In the genomic region with DNA sequence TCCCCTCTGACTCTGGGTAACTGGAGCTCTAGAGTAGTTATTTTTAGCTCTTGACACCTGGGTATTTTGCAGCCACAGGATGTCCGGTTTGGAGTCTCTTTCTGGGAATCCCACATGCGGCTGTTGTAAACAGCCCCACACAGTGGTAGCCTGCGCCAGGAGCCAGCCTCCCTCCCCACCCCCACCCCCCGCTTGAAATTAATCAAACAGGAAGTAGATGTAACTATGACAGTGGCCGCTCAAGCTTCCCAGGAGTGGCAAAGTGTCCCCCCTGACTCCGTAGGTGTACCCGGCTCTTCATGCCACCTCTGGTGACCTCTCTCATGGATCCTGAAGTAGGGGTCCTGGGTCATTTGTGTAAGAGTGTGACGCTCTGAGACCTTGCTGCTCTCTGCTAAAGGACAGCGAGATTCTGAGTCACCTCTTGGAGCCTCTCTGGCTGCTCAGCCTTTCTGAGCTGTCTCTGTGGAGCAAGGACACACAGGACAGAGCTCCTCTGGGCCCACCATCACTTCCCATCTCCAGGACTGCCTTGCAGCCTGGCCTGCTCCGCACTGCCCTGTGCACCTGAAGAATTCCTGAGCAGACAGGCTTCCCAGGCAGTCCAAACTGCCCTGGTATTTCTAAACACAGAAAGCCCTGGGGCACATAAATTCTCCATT, we compare ENCODE assay signal across 9 mouse cellular contexts. TPM values are rescaled to one million over a fixed set of nuclear protein-coding genes. Genes with fewer than 3 reads are reported as not detected.
DNase-seq lines count a peak whose midpoint lies in the region; ATAC-seq lines count a peak whose summit lies in the region.
"Had no signal": no experiment of that assay in that cellular context is flagged by ENCODE, and none has a peak within 500 bp of the region (broad histone marks: within the 10 kb centered on the region; RNA-seq: fewer than 3 reads in every experiment).

No protein-coding gene starts in this region.

- 40% methylated on average over 10 of the region's 10 CpGs for WGBS in embryonic facial prominence, embryonic 13.5 days
- WGBS in kidney, embryonic 14.5 days, result 20% methylated on average over 10 of the region's 10 CpGs

- H3K4me2 ChIP-seq in embryonic facial prominence, embryonic 13.5 days, result no peak overlapping the region
- H3K4me2 ChIP-seq in kidney, embryonic 14.5 days (replicated peaks; ENCODE audit: low read depth, low read length), result 0 out of 2 replicates have a peak overlapping the region, but pooled peaks have one; percentile 0

- H3K27ac ChIP-seq in embryonic facial prominence, embryonic 13.5 days, result peak overlapping the region; percentile 55
- H3K27ac ChIP-seq in kidney, embryonic 14.5 days (ENCODE audit: low read depth, low read length), result peak overlapping the region; percentile 72; the same call in 1 of the 2 replicates

- H3K9me3 ChIP-seq in embryonic facial prominence, embryonic 13.5 days, result no peaks in the 10 kb centered on the region
- no peaks in the 10 kb centered on the region for H3K9me3 ChIP-seq in kidney, embryonic 14.5 days (ENCODE audit: control insufficient read depth, low read length)

- H3K4me1 ChIP-seq in embryonic facial prominence, embryonic 13.5 days, result peaks cover 62% of the 10 kb centered on the region
- peaks cover 51% of the 10 kb centered on the region for H3K4me1 ChIP-seq in kidney, embryonic 14.5 days (ENCODE audit: control insufficient read depth, insufficient read depth, low read length)

- H3K9ac ChIP-seq in embryonic facial prominence, embryonic 13.5 days, result peak overlapping the region; percentile 44; the same call in 1 of the 2 replicates
- H3K9ac ChIP-seq in kidney, embryonic 14.5 days (ENCODE audit: low read depth, low read length), result no peak overlapping the region

- H3K27me3 ChIP-seq in embryonic facial prominence, embryonic 13.5 days, result no peaks in the 10 kb centered on the region
- H3K27me3 ChIP-seq in kidney, embryonic 14.5 days (ENCODE audit: control insufficient read depth, insufficient read depth, low read length), result no peaks in the 10 kb centered on the region

- no peak overlapping the region for H3K4me3 ChIP-seq in embryonic facial prominence, embryonic 13.5 days
- no peak overlapping the region for H3K4me3 ChIP-seq in kidney, embryonic 14.5 days (ENCODE audit: low read length)
- H3K4me3 ChIP-seq: erythroblast, embryonic 14.5 days had no signal

- peaks cover 14% of the 10 kb centered on the region; the same call in 1 of the 2 replicates for H3K36me3 ChIP-seq in embryonic facial prominence, embryonic 13.5 days
- peaks cover 8% of the 10 kb centered on the region; the same call in 1 of the 2 replicates for H3K36me3 ChIP-seq in kidney, embryonic 14.5 days (ENCODE audit: control insufficient read depth, insufficient read depth, low read length)

- no peak for ATAC-seq in embryonic facial prominence, embryonic 13.5 days (ENCODE audit: insufficient number of reproducible peaks, insufficient read depth, low FRiP score, low TSS enrichment, low read depth)
- ATAC-seq in kidney, embryonic 14.5 days (ENCODE audit: low FRiP score, low TSS enrichment), result peak; percentile 40
- peak; percentile 36 for ATAC-seq in megakaryocyte, adult 5-6 weeks (ENCODE audit: poor library complexity, severe bottlenecking)
- ATAC-seq in erythroid progenitor cell, adult 5-6 weeks (replicated peaks; ENCODE audit: low FRiP score, poor library complexity, severe bottlenecking), result no peak

- peak; percentile 63 for DNase-seq in thymus, postnatal 0 days (ENCODE audit: low spot score)
- no peak for DNase-seq in thymus, postnatal 25 days
- no peak for DNase-seq in gastrocnemius, postnatal 10 days
- DNase-seq in layer of hippocampus, adult 18-20 months (ENCODE audit: low spot score in 2 of 2), result no peak

RNA-seq across cellular contexts. Expression of gene Hdac7, which starts 22.9 kb away (rescaled TPM):
- 111 and 122 TPM in 2 replicates for polyA plus RNA-seq in thymus, postnatal 0 days (2015; fragmentation: Nextera tagmentation; extraction: Ambion mirVana)
- polyA plus RNA-seq in embryonic facial prominence, embryonic 13.5 days (2015; fragmentation: Nextera tagmentation; extraction: Ambion mirVana), result 32.4 and 37.1 TPM in 2 replicates
- polyA plus RNA-seq in kidney, embryonic 14.5 days (2014; fragmentation: Nextera tagmentation; extraction: Ambion mirVana), result 32.2 and 34.1 TPM in 2 replicates
- 15.6 and 17.2 TPM in 2 replicates for total RNA-seq in megakaryocyte, adult 5-6 weeks (2015)
- total RNA-seq in megakaryocyte, adult 5-6 weeks (2017), result 5.7 and 6.2 TPM in 2 replicates
- total RNA-seq in erythroid progenitor cell, adult 5-6 weeks (2015; ENCODE audit: low replicate concordance), result 15.1 and 26.8 TPM in 2 replicates
- total RNA-seq in erythroid progenitor cell, adult 5-6 weeks (2017; ENCODE audit: low replicate concordance), result 2.4 and 9.8 TPM in 2 replicates
- total RNA-seq in gastrocnemius, postnatal 10 days (2021), result 10 to 100 TPM; 24.5 to 40.3 TPM
- 10 to 100 TPM; 17.9 to 20.7 TPM for total RNA-seq in layer of hippocampus, adult 18-20 months (2021)

RNA-seq across cellular contexts. Expression of gene Slc48a1, which starts 43.1 kb away (rescaled TPM):
- 44.5 and 48.3 TPM in 2 replicates for polyA plus RNA-seq in thymus, postnatal 0 days (2015; fragmentation: Nextera tagmentation; extraction: Ambion mirVana)
- 34.7 and 41.9 TPM in 2 replicates for polyA plus RNA-seq in embryonic facial prominence, embryonic 13.5 days (2015; fragmentation: Nextera tagmentation; extraction: Ambion mirVana)
- 34.4 and 36.1 TPM in 2 replicates for polyA plus RNA-seq in kidney, embryonic 14.5 days (2014; fragmentation: Nextera tagmentation; extraction: Ambion mirVana)
- 42.3 and 47.1 TPM in 2 replicates for total RNA-seq in megakaryocyte, adult 5-6 weeks (2015)
- 33.1 and 33.5 TPM in 2 replicates for total RNA-seq in megakaryocyte, adult 5-6 weeks (2017)
- total RNA-seq in erythroid progenitor cell, adult 5-6 weeks (2015; ENCODE audit: low replicate concordance), result 122 and 124 TPM in 2 replicates
- 74.2 and 96.2 TPM in 2 replicates for total RNA-seq in erythroid progenitor cell, adult 5-6 weeks (2017; ENCODE audit: low replicate concordance)
- total RNA-seq in gastrocnemius, postnatal 10 days (2021), result 10 to 100 TPM; 34.5 to 42.6 TPM
- total RNA-seq in layer of hippocampus, adult 18-20 months (2021), result 100 to 1,000 TPM; 138 to 140 TPM

RNA-seq across cellular contexts. Expression of gene Rapgef3, which starts 53.7 kb away (rescaled TPM):
- polyA plus RNA-seq in thymus, postnatal 0 days (2015; fragmentation: Nextera tagmentation; extraction: Ambion mirVana), result 61.7 and 72.6 TPM in 2 replicates
- 7.1 and 9.3 TPM in 2 replicates for polyA plus RNA-seq in embryonic facial prominence, embryonic 13.5 days (2015; fragmentation: Nextera tagmentation; extraction: Ambion mirVana)
- 11.9 and 15.7 TPM in 2 replicates for polyA plus RNA-seq in kidney, embryonic 14.5 days (2014; fragmentation: Nextera tagmentation; extraction: Ambion mirVana)
- 0.02 TPM in 1 of 2 replicates, not detected in the other for total RNA-seq in megakaryocyte, adult 5-6 weeks (2015)
- 1.2 and 1.4 TPM in 2 replicates for total RNA-seq in megakaryocyte, adult 5-6 weeks (2017)
- total RNA-seq in erythroid progenitor cell, adult 5-6 weeks (2015; ENCODE audit: low replicate concordance), result not detected in 2 replicates
- 3.9 TPM in 1 of 2 replicates, not detected in the other for total RNA-seq in erythroid progenitor cell, adult 5-6 weeks (2017; ENCODE audit: low replicate concordance)
- total RNA-seq in gastrocnemius, postnatal 10 days (2021), result 1 to 10 TPM; 7.4 to 8.5 TPM
- total RNA-seq in layer of hippocampus, adult 18-20 months (2021), result 10 to 100 TPM; 50.0 to 52.0 TPM
- polyA plus RNA-seq: erythroblast, embryonic 14.5 days had no signal

Comparison
In these comparisons a context has a peak if more than half of its experiments do, and no peak if none do; other contexts are left out.
1. ATAC-seq: peak in kidney, embryonic 14.5 days (single experiment) and megakaryocyte, adult 5-6 weeks (single experiment); none in embryonic facial prominence, embryonic 13.5 days (single experiment) and erythroid progenitor cell, adult 5-6 weeks (single experiment).
2. RNA of gene Rapgef3, which starts 53.7 kb away (total RNA-seq): 50.0 to 52.0 TPM in layer of hippocampus, adult 18-20 months; 7.4 to 8.5 TPM in gastrocnemius, postnatal 10 days, 0.02 to 1.4 TPM in megakaryocyte, adult 5-6 weeks and 3.9 TPM in erythroid progenitor cell, adult 5-6 weeks; every median in the first group is over 4 times any median in the second.